Comparison of ENCODE assay signal across 13 mouse cellular contexts in the genomic region with DNA sequence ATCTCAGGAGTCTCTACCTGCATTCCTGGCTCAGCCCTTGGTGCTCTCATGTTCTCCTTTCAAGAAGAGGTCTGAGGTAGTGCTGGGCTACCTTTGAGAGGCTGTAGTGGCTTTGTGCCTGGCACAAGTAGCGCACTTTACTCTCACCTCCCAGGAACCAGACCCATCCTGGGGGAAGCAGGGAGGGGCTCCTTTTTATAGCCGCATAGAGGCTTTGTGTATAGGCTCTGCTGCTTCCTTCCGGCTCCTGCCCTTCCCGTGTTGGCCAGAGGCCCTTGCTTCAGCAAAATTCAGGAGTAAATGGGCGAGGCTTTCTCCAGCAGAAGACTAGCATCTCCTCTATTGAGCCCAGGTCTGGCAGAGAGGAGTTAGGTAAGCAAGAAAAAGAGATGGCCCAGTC. TPM values are rescaled to one million over a fixed set of nuclear protein-coding genes. Genes with fewer than 3 reads are reported as not detected.
DNase-seq lines count a peak whose midpoint lies in the region; ATAC-seq and TF ChIP-seq lines count a peak whose summit lies in the region.
"Had no signal": no experiment of that assay in that cellular context is flagged by ENCODE, and none has a peak within 500 bp of the region (broad histone marks: within the 10 kb centered on the region; RNA-seq: fewer than 3 reads in every experiment).

No protein-coding gene starts in this region.

- no peak for TF ChIP-seq CTCF in gastrocnemius, adult 2 months (IDR thresholded peaks at IDR 0.05)
- no peak for TF ChIP-seq CTCF in liver, adult 2 months (IDR thresholded peaks at IDR 0.05; ENCODE audit: low read depth, low read length)
- TF ChIP-seq CTCF in liver, postnatal 0 days (IDR thresholded peaks at IDR 0.05; ENCODE audit: low read depth) = no peak

- H3K4me3 ChIP-seq in gastrocnemius, adult 2 months = peak overlapping the region; percentile 15
- no peak overlapping the region for H3K4me3 ChIP-seq in liver, adult 2 months (ENCODE audit: insufficient read depth, low read depth, low read length)
- H3K4me3 ChIP-seq in liver, postnatal 0 days (ENCODE audit: low read depth, low read length) = no peak overlapping the region

- H3K27ac ChIP-seq in gastrocnemius, adult 2 months = peak overlapping the region; percentile 94
- H3K27ac ChIP-seq in liver, adult 2 months (replicated peaks; ENCODE audit: insufficient read depth, low read depth, low read length) = peak overlapping the region; percentile 37
- H3K27ac ChIP-seq in liver, postnatal 0 days (ENCODE audit: low read depth) = no peak overlapping the region
- H3K27ac ChIP-seq: liver, embryonic 14.5 days had no signal

- no peak overlapping the region for H3K9ac ChIP-seq in liver, adult 2 months (ENCODE audit: low read depth, low read length)
- H3K9ac ChIP-seq in liver, postnatal 0 days (replicated peaks) = no peak overlapping the region
- H3K9ac ChIP-seq: liver, embryonic 14.5 days had no signal

- H3K27me3 ChIP-seq in liver, adult 2 months (ENCODE audit: control insufficient read depth, insufficient read depth, low read length) = no peaks in the 10 kb centered on the region
- no peaks in the 10 kb centered on the region for H3K27me3 ChIP-seq in liver, postnatal 0 days (ENCODE audit: insufficient read depth, low read length)
- H3K27me3 ChIP-seq: Patski had no signal

- TF ChIP-seq EP300 in liver, postnatal 0 days (IDR thresholded peaks at IDR 0.05; ENCODE audit: low read depth) = no peak

- peaks cover 58% of the 10 kb centered on the region for H3K79me2 ChIP-seq in liver, adult 2 months (ENCODE audit: control insufficient read depth, insufficient read depth, low read length)

- intact Hi-C loops in gastrocnemius, adult 2 months (cut with DNase I) = no loop called here
- intact Hi-C loops in gastrocnemius, postnatal 14 days (cut with DNase I; ENCODE audit: low total_unique reads) = no loop called here

- no peak for ATAC-seq in liver, postnatal 0 days
- ATAC-seq in inflammation-experienced regulatory T-cells, adult 6 months = no peak
- ATAC-seq: hindbrain, embryonic 16.5 days; Patski had no signal

- no peaks in the 10 kb centered on the region for H3K36me3 ChIP-seq in liver, adult 2 months (ENCODE audit: control insufficient read depth, insufficient read depth, low read length)
- H3K36me3 ChIP-seq in liver, postnatal 0 days (replicated peaks; ENCODE audit: insufficient read depth, low read length) = no peaks in the 10 kb centered on the region

- no peaks in the 10 kb centered on the region for H3K9me3 ChIP-seq in liver, postnatal 0 days (ENCODE audit: low read length)

- 79% methylated on average over 5 of the region's 5 CpGs for WGBS in liver, adult 2 months
- 60% methylated on average over 5 of the region's 5 CpGs for WGBS in liver, postnatal 0 days (ENCODE audit: insufficient replicate concordance)

- H3K4me1 ChIP-seq in liver, adult 2 months (ENCODE audit: control insufficient read depth, insufficient read depth, low read length) = peaks cover 60% of the 10 kb centered on the region
- H3K4me1 ChIP-seq in liver, postnatal 0 days (ENCODE audit: insufficient read depth) = peaks cover 57% of the 10 kb centered on the region

- DNase-seq in gastrocnemius, adult 2 months = no peak
- no peak for DNase-seq in gastrocnemius, postnatal 4 days (ENCODE audit: low spot score in 2 of 2)
- DNase-seq in liver, adult 2 months (ENCODE audit: extremely low read depth, low read depth, low spot score) = no peak
- DNase-seq in liver, postnatal 0 days = no peak
- peak; percentile 39 for DNase-seq in heart, postnatal 4 days
- DNase-seq in lung, postnatal 14 days = peak; percentile 56
- DNase-seq in gastrocnemius, postnatal 14 days = no peak
- DNase-seq: cerebellum, postnatal 25 days; gastrocnemius, postnatal 10 days had no signal

- H3K4me2 ChIP-seq in liver, postnatal 0 days (ENCODE audit: low read depth, low read length) = no peak overlapping the region

- TF ChIP-seq POLR2A in liver, adult 2 months (IDR thresholded peaks at IDR 0.05; ENCODE audit: extremely low read depth, insufficient read depth, low read length) = no peak

RNA-seq across cellular contexts. Expression of gene Plcg1, which starts 7.3 kb away (rescaled TPM):
- total RNA-seq in gastrocnemius, adult 2 months (2021) = 10 to 100 TPM; 24.9 to 25.3 TPM
- total RNA-seq in gastrocnemius, postnatal 4 days (2021) = 10 to 100 TPM; 83.0 to 96.6 TPM
- 37.3 and 40.9 TPM in 2 replicates for total RNA-seq in liver, adult 2 months (2014; rRNA removed)
- 24.9 and 30.0 TPM in 2 replicates for polyA plus RNA-seq in liver, adult 2 months (2012; rRNA removed)
- polyA plus RNA-seq in liver, postnatal 0 days (2015; fragmentation: Nextera tagmentation; extraction: Ambion mirVana) = 5.0 and 6.6 TPM in 2 replicates
- 10 to 100 TPM; 92.0 to 93.6 TPM for total RNA-seq in heart, postnatal 4 days (2021)
- 10 to 100 TPM; 40.1 to 81.0 (median 60.7) TPM for polyA plus RNA-seq in inflammation-experienced regulatory T-cells, adult 6 months (2017; shearing (Covaris generic))
- 10 to 100 TPM; 28.5 to 36.3 TPM for total RNA-seq in gastrocnemius, postnatal 14 days (2021)

Comparison
In these comparisons a context has a peak if more than half of its experiments do, and no peak if none do; other contexts are left out.
1. DNase-seq: peak in heart, postnatal 4 days (single experiment) and lung, postnatal 14 days (single experiment); none in gastrocnemius, adult 2 months (single experiment), gastrocnemius, postnatal 4 days (0 of 2), liver, adult 2 months (single experiment), liver, postnatal 0 days (single experiment) and gastrocnemius, postnatal 14 days (single experiment).